Mouse (Mus musculus) mouse embryonic stem cell (cell line): ENCODE measurements around the gene Cdk12.

Experiments used
- in situ Hi-C, 2 experiments: fragments of 300-500 bp; cut with MboI; formaldehyde crosslinking; loops; 1 replicate in 1 of 2; 3 replicates in 1 of 2; pipeline ENCODE4 v1.14.3; 2019 to 2020; ENCODE audit warnings: low sequenced_read_pairs in 2 of 2, low pct_unique_long_range_greater_than_20kb in 1 of 2, mixed read lengths in 1 of 2; ENCODE audit not compliant: unreplicated experiment in 1 of 2

The Cdk12 gene

GRCm38 (mm10) chr11:98294188-98295012 lies 91.5 kb downstream of the Cdk12 start:
- in situ Hi-C loops: no loop called here

GRCm38 (mm10) chr11:98295013-98295585 lies 92.2 kb downstream of the Cdk12 start:
- in situ Hi-C loops: no loop called here

GRCm38 (mm10) chr11:98296277-98296676 lies 93.4 kb downstream of the Cdk12 start:
- in situ Hi-C loops: no loop called here

GRCm38 (mm10) chr11:98296916-98297315 lies 94.1 kb downstream of the Cdk12 start:
- in situ Hi-C loops: no loop called here

GRCm38 (mm10) chr11:98297778-98298177 lies 94.9 kb downstream of the Cdk12 start:
- in situ Hi-C loops: no loop called here

- in situ Hi-C loops: no loop called here
Measured at GRCm38 (mm10) chr11:98298484-98299205, 95.8 kb downstream of the Cdk12 start.

GRCm38 (mm10) chr11:98313790-98314323 lies 111.0 kb downstream of the Cdk12 start:
- in situ Hi-C loops: loop anchor here in 1 of 2 experiments (10.0 kb wide), 1 partner anchor 49 kb away; no protein-coding TSS in a partner anchor

GRCm38 (mm10) chr11:98317479-98317878 lies 114.6 kb downstream of the Cdk12 start:
- in situ Hi-C loops: loop anchor here in 1 of 2 experiments (10.0 kb wide), 1 partner anchor 53 kb away; no protein-coding TSS in a partner anchor

- in situ Hi-C loops: loop anchor here in 1 of 2 experiments (10.0 kb wide), 1 partner anchor 54 kb away; no protein-coding TSS in a partner anchor
Measured at GRCm38 (mm10) chr11:98318421-98319116, 115.7 kb downstream of the Cdk12 start.

GRCm38 (mm10) chr11:98319120-98319519 lies 116.3 kb downstream of the Cdk12 start:
- in situ Hi-C loops: loop anchor here in 1 of 2 experiments (10.0 kb wide), 1 partner anchor 54 kb away; no protein-coding TSS in a partner anchor

- in situ Hi-C loops: loop anchor here in 1 of 2 experiments (10.0 kb wide), 1 partner anchor 55 kb away; no protein-coding TSS in a partner anchor
Measured at GRCm38 (mm10) chr11:98319544-98319943, 116.7 kb downstream of the Cdk12 start.

- in situ Hi-C loops: loop anchor here in 1 of 2 experiments (10.0 kb wide), 1 partner anchor 55 kb away; no protein-coding TSS in a partner anchor
Measured at GRCm38 (mm10) chr11:98319944-98320343, 117.1 kb downstream of the Cdk12 start.

GRCm38 (mm10) chr11:98320381-98320780 lies 117.5 kb downstream of the Cdk12 start:
- in situ Hi-C loops: no loop called here

- in situ Hi-C loops: no loop called here
Measured at GRCm38 (mm10) chr11:98320806-98321676, 118.2 kb downstream of the Cdk12 start.

- in situ Hi-C loops: no loop called here
Measured at GRCm38 (mm10) chr11:98321677-98322003, 118.8 kb downstream of the Cdk12 start.

- in situ Hi-C loops: no loop called here
Measured at GRCm38 (mm10) chr11:98322159-98322558, 119.3 kb downstream of the Cdk12 start.

- in situ Hi-C loops: no loop called here
Measured at GRCm38 (mm10) chr11:98323136-98323866, 120.4 kb downstream of the Cdk12 start.
